17 mouse cellular contexts compared by ENCODE assay signal in genomic region chr16:17839976-17840375, GRCm38 (mm10). TPM values are rescaled to one million over a fixed set of nuclear protein-coding genes. Genes with fewer than 3 reads are reported as not detected.
DNase-seq lines count a peak whose midpoint lies in the region.
"Had no signal": no experiment of that assay in that cellular context is flagged by ENCODE, and none has a peak within 500 bp of the region (broad histone marks: within the 10 kb centered on the region; RNA-seq: fewer than 3 reads in every experiment).

No protein-coding gene starts in this region.

- DNase-seq in gastrocnemius, adult 18-20 months (ENCODE audit: low spot score) = peak; percentile 74
- DNase-seq in gastrocnemius, postnatal 4 days (ENCODE audit: low spot score in 2 of 2) = no peak
- DNase-seq in cerebellum, adult 18-20 months = peak; percentile 80 to 82
- DNase-seq in cerebellum, postnatal 25 days = peak; percentile 82 to 86
- DNase-seq in gastrocnemius, postnatal 36 days = peak; percentile 35 to 39
- DNase-seq in layer of hippocampus, postnatal 14 days (ENCODE audit: low spot score in 2 of 2) = no peak
- DNase-seq in thymus, postnatal 14 days = no peak
- DNase-seq: adrenal gland, postnatal 36 days; embryo, embryonic 11 days; kidney, adult 8-10 months; kidney, postnatal 14 days; lung, adult 2 months; midbrain, embryonic 14.5 days; right cerebral cortex, postnatal 25 days; thymus, adult 2 months had no signal

- intact Hi-C loops in gastrocnemius, postnatal 36 days (cut with DNase I) = no loop called here

RNA-seq across cellular contexts. Expression of gene Car15, which starts 1.8 kb away (rescaled TPM):
- 1 to 10 TPM in 1 of 2 experiments, under 1 TPM in 1; 0.87 to 1.2 TPM for total RNA-seq in gastrocnemius, adult 18-20 months (2021)
- total RNA-seq in gastrocnemius, postnatal 4 days (2021) = under 1 TPM; 0.83 to 0.98 TPM
- 1 to 10 TPM in 1 of 2 experiments, under 1 TPM in 1; 0.74 to 1.1 TPM for total RNA-seq in gastrocnemius, postnatal 36 days (2021)
- total RNA-seq in layer of hippocampus, postnatal 14 days (2021) = 10 to 100 TPM; 12.9 to 13.8 TPM

RNA-seq across cellular contexts. Expression of gene B830017H08Rik, which starts 7.1 kb away (rescaled TPM):
- total RNA-seq in gastrocnemius, adult 18-20 months (2021) = not detected
- total RNA-seq in gastrocnemius, postnatal 4 days (2021) = under 1 TPM in 1 of 2 experiments, not detected in 1; 0.25 TPM
- not detected for total RNA-seq in gastrocnemius, postnatal 36 days (2021)
- 1 to 10 TPM; 5.8 to 6.3 TPM for total RNA-seq in layer of hippocampus, postnatal 14 days (2021)
- total RNA-seq: adrenal gland, postnatal 36 days had no signal

RNA-seq across cellular contexts. Expression of gene Scarf2, which starts 42.9 kb away (rescaled TPM):
- total RNA-seq in gastrocnemius, adult 18-20 months (2021) = 1 to 10 TPM; 2.6 to 4.0 TPM
- 10 to 100 TPM; 33.7 to 37.3 TPM for total RNA-seq in gastrocnemius, postnatal 4 days (2021)
- total RNA-seq in gastrocnemius, postnatal 36 days (2021) = 1 to 10 TPM; 3.6 to 4.5 TPM
- 1 to 10 TPM; 3.9 TPM for total RNA-seq in layer of hippocampus, postnatal 14 days (2021)
- total RNA-seq: G1E had no signal

RNA-seq across cellular contexts. Expression of gene Gm20518, which starts 51.5 kb away (rescaled TPM):
- total RNA-seq in gastrocnemius, adult 18-20 months (2021) = under 1 TPM; 0.05 to 0.09 TPM
- total RNA-seq in gastrocnemius, postnatal 4 days (2021) = under 1 TPM; 0.29 to 0.36 TPM
- total RNA-seq in gastrocnemius, postnatal 36 days (2021) = under 1 TPM; 0.20 TPM
- total RNA-seq in layer of hippocampus, postnatal 14 days (2021) = 1 to 10 TPM; 1.9 to 2.4 TPM

RNA-seq across cellular contexts. Expression of gene Tssk1, which starts 54.0 kb away (rescaled TPM):
- under 1 TPM in 1 of 2 experiments, not detected in 1; 0.07 TPM for total RNA-seq in gastrocnemius, adult 18-20 months (2021)
- total RNA-seq in gastrocnemius, postnatal 4 days (2021) = under 1 TPM; 0.07 to 0.08 TPM
- under 1 TPM in 1 of 2 experiments, not detected in 1; 0.08 TPM for total RNA-seq in gastrocnemius, postnatal 36 days (2021)
- total RNA-seq in layer of hippocampus, postnatal 14 days (2021) = not detected
- total RNA-seq: left cerebral cortex, adult 8-10 months had no signal

Comparison
In these comparisons a context has a peak if more than half of its experiments do, and no peak if none do; other contexts are left out.
1. DNase-seq: peak in gastrocnemius, adult 18-20 months (single experiment), cerebellum, adult 18-20 months (2 of 2), cerebellum, postnatal 25 days (2 of 2) and gastrocnemius, postnatal 36 days (2 of 2); none in gastrocnemius, postnatal 4 days (0 of 2), layer of hippocampus, postnatal 14 days (0 of 2) and thymus, postnatal 14 days (single experiment).
2. RNA of gene Scarf2, which starts 42.9 kb away (total RNA-seq): 33.7 to 37.3 TPM in gastrocnemius, postnatal 4 days; 3.6 to 4.5 TPM in gastrocnemius, postnatal 36 days, 2.6 to 4.0 TPM in gastrocnemius, adult 18-20 months and 3.9 TPM in layer of hippocampus, postnatal 14 days; every median in the first group is over 4 times any median in the second.
3. RNA of gene Car15, which starts 1.8 kb away (total RNA-seq): 12.9 to 13.8 TPM in layer of hippocampus, postnatal 14 days; 0.87 to 1.2 TPM in gastrocnemius, adult 18-20 months, 0.74 to 1.1 TPM in gastrocnemius, postnatal 36 days and 0.83 to 0.98 TPM in gastrocnemius, postnatal 4 days; every median in the first group is over 4 times any median in the second.
4. RNA of gene B830017H08Rik, which starts 7.1 kb away (total RNA-seq): 5.8 to 6.3 TPM in layer of hippocampus, postnatal 14 days; 0.25 TPM in gastrocnemius, postnatal 4 days, not detected in gastrocnemius, adult 18-20 months and not detected in gastrocnemius, postnatal 36 days; every median in the first group is over 4 times any median in the second.